Mouse (Mus musculus) neural tube, embryonic 12.5 days (tissue): ENCODE data around the gene Stx2. TPM values are rescaled to one million over a fixed set of nuclear protein-coding genes. Genes with fewer than 3 reads are reported as not detected.

ENCODE experiments used
- ATAC-seq: fragments of 200-750 bp; cut with Nextera tagmentation; 2 replicates; pipeline ENCODE4 v1.8.0; 2017; ENCODE audit warnings: low read depth, mild to moderate bottlenecking, moderate TSS enrichment, moderate library complexity; ENCODE audit not compliant: low FRiP score
- H3K27ac ChIP-seq: fragments of 300-500 bp; sonication (generic); 2 replicates; pipeline ENCODE4 v1.5.1; 2016
- H3K27me3 ChIP-seq: fragments of 300-500 bp; sonication (generic); replicated peaks from 2 replicates; pipeline ENCODE4 v1.6.1; 2016; ENCODE audit warnings: mild to moderate bottlenecking
- H3K36me3 ChIP-seq: fragments of 300-500 bp; sonication (generic); 2 replicates; pipeline ENCODE4 v1.6.1; 2016; ENCODE audit warnings: mild to moderate bottlenecking
- H3K4me1 ChIP-seq: fragments of 300-500 bp; sonication (generic); 2 replicates; pipeline ENCODE4 v1.6.1; 2016
- H3K4me2 ChIP-seq: fragments of 300-500 bp; sonication (generic); replicated peaks from 2 replicates; pipeline ENCODE4 v1.6.1; 2016; ENCODE audit warnings: mild to moderate bottlenecking
- H3K4me3 ChIP-seq: fragments of 300-500 bp; sonication (generic); 2 replicates; pipeline ENCODE4 v1.5.1; 2016
- H3K9ac ChIP-seq: fragments of 300-500 bp; sonication (generic); 2 replicates; pipeline ENCODE4 v1.6.1; 2016; ENCODE audit warnings: mild to moderate bottlenecking
- H3K9me3 ChIP-seq: fragments of 300-500 bp; sonication (generic); 2 replicates; pipeline ENCODE4 v1.6.1; 2016; ENCODE audit warnings: mild to moderate bottlenecking
- WGBS: fragments of 180-500 bp; shearing (Covaris S2); methylation state at CpG from one replicate; pipeline ENCODE4 v1.1.7; 2016; 5-methylcytosine and 5-hydroxymethylcytosine counted together
- polyA plus RNA-seq: library from polyadenylated mRNA; unstranded; fragments of >200 nt; fragmentation: Nextera tagmentation; extraction: Ambion mirVana; gene quantifications from 2 replicates; pipeline ENCODE4 v1.2.1, GENCODE M21; 2016

Stx2 gene
- polyA plus RNA-seq, 1 experiment from 2014 or later: 37.0 TPM

GRCm38 (mm10) chr5:129007105-129007957 is 1.0 kb downstream of the Stx2 start:
- no peak overlapping the region for H3K27ac ChIP-seq
- no peaks in the 10 kb centered on the region for H3K9me3 ChIP-seq
- H3K4me3 ChIP-seq: peak overlapping the region; percentile 70
- no peaks in the 10 kb centered on the region for H3K27me3 ChIP-seq
- WGBS: 56% methylated on average over 14 of the region's 14 CpGs
- peaks cover 9% of the 10 kb centered on the region for H3K4me1 ChIP-seq
- peak; percentile 10; the same call in 1 of the 2 replicates for ATAC-seq
- H3K4me2 ChIP-seq: peak overlapping the region; percentile 85
- H3K36me3 ChIP-seq: no peaks in the 10 kb centered on the region
- H3K9ac ChIP-seq: peak overlapping the region; percentile 78

GRCm38 (mm10) chr5:129006031-129006788 is 2.2 kb downstream of the Stx2 start:
- Histone ChIP-seq H3K4me1 (peaks cover 18% of the 10 kb centered on the region), H3K4me3 (no peak overlapping the region), H3K4me2 (peak overlapping the region; percentile 24), H3K9me3 (no peaks in the 10 kb centered on the region), H3K27ac (no peak overlapping the region), H3K36me3 (no peaks in the 10 kb centered on the region), H3K27me3 (no peaks in the 10 kb centered on the region), H3K9ac (no peak overlapping the region)
- 82% methylated on average over 18 of the region's 18 CpGs for WGBS
- ATAC-seq: no peak

- H3K9ac ChIP-seq: no peak overlapping the region
- H3K27ac ChIP-seq: no peak overlapping the region
- no peaks in the 10 kb centered on the region for H3K36me3 ChIP-seq
- no peaks in the 10 kb centered on the region for H3K9me3 ChIP-seq
- H3K27me3 ChIP-seq: no peaks in the 10 kb centered on the region
- H3K4me2 ChIP-seq: 0 out of 2 replicates have a peak overlapping the region, but pooled peaks have one; percentile 6
- peaks cover 19% of the 10 kb centered on the region for H3K4me1 ChIP-seq
- WGBS: 75% methylated on average over 3 of the region's 3 CpGs
- no peak overlapping the region for H3K4me3 ChIP-seq
- no peak for ATAC-seq
These were observed 3.0 kb downstream of the Stx2 start for GRCm38 (mm10) chr5:129005416-129005815.

DNA sequence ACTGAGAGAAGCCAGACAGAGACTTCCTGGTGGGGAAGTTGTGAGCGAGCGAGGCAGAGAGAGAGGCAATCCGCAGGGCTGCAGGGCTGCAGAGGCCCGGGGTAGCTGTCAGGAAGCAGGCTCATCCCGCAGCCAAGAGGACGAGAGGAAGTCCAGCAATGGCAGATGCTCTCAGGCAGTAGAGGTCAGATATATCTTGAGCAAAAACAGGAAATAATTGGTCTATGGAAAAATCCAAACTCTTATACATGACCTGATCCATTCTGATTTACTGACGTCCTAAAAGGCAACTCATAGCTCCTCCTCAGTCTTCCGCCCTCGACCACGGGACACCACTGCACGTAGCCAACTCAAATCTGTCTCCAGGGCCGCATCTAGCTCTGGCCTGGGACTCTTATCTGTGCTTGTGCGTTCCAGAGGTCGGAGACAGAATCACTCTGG is 5.8 kb downstream of the Stx2 start:
- H3K9ac ChIP-seq: no peak overlapping the region
- H3K4me1 ChIP-seq: peaks cover 14% of the 10 kb centered on the region
- no peaks in the 10 kb centered on the region for H3K27me3 ChIP-seq
- no peaks in the 10 kb centered on the region for H3K9me3 ChIP-seq
- H3K36me3 ChIP-seq: peaks cover 6% of the 10 kb centered on the region; the same call in 1 of the 2 replicates
- H3K4me3 ChIP-seq: no peak overlapping the region
- WGBS: 64% methylated on average over 14 of the region's 14 CpGs
- H3K27ac ChIP-seq: no peak overlapping the region
- no peak overlapping the region for H3K4me2 ChIP-seq
- no peak for ATAC-seq

DNA sequence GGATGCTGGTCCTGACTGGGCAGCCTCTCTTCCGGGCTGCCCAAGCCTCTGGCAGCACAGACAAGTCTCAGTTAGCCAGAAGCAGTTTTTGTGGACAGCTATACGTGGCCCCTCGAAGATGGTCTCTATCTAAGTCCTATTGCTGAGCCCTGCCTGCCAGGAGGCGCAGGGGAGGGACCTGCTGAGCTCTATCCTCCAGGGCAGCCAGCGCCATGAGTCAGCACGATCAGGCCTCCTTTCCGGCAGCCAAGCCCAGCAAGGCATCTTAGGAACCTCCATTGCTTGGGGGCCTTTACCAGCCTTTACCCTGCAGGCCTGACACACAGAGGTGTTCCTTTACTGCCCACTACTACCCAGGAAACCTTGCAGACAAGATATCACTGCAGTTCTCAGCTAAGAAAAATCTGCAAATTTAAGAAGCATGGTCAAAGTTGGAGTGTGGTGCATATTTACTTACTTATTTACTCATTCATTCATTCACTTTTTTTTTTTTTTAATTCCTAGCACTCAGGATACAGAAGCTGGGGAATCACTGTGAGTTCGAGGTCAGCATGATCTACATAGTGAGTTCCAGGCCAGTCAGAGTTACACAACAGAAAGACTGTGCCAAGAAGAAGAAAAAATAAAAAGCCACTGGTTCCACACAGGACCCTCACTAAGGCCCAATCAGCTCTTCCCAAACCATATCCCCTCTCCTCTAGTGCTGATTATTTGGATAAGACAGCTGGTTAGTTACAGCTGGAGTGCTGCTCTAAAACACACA is 7.5 kb downstream of the Stx2 start:
- no peak overlapping the region for H3K4me2 ChIP-seq
- WGBS: 48% methylated on average over 8 of the region's 8 CpGs
- no peak overlapping the region for H3K27ac ChIP-seq
- peaks cover 11% of the 10 kb centered on the region; the same call in 1 of the 2 replicates for H3K36me3 ChIP-seq
- no peak for ATAC-seq
- no peak overlapping the region for H3K9ac ChIP-seq
- no peak overlapping the region for H3K4me3 ChIP-seq
- H3K27me3 ChIP-seq: no peaks in the 10 kb centered on the region
- H3K4me1 ChIP-seq: peaks cover 12% of the 10 kb centered on the region
- H3K9me3 ChIP-seq: no peaks in the 10 kb centered on the region

DNA sequence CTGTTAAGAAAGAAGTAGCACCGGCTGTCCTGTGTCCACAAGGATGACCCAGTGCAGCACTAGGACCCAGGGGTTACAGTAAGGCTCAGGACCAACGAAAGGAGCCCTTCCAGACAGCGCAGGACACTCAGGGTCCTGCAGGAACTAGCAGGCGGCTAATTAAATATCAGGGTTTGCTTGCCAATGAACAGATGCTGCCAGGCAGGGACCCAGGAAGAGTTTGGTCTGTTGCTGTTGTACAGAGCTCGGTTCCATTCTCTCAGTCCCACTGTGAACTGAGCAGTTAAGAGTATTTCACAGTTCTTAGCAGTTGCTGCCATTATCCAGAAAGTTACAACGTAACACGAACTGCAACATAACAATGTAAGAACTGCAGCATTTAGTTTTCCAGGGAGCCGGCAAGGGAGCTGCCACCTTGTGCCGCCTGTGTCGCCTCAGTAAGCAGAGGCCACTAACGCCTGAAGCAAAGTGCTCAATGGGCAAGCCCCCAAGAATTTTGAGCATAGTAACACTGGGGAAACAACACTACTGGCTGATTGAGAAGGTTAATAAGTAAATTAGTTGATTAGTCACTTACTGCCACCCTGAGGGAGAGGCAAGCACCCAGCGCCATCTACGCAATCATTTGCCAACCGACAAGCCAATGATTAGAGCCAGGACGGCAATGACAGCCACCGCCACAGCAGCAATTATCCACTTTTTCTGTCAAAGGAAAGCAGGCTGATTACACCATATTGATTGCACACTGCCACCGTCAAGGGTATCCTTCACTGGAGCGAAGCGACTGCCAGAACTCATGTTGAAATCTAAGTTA is 21.0 kb downstream of the Stx2 start:
- H3K4me1 ChIP-seq: no peaks in the 10 kb centered on the region
- H3K36me3 ChIP-seq: peaks cover 43% of the 10 kb centered on the region
- H3K27ac ChIP-seq: no peak overlapping the region
- H3K27me3 ChIP-seq: no peaks in the 10 kb centered on the region
- no peak for ATAC-seq
- no peak overlapping the region for H3K4me2 ChIP-seq
- no peak overlapping the region for H3K4me3 ChIP-seq
- 80% methylated on average over 19 of the region's 19 CpGs for WGBS
- H3K9ac ChIP-seq: no peak overlapping the region
- no peaks in the 10 kb centered on the region for H3K9me3 ChIP-seq

GRCm38 (mm10) chr5:128985946-128986345 is 22.4 kb downstream of the Stx2 start:
- 93% methylated on average over 13 of the region's 13 CpGs for WGBS
- H3K4me1 ChIP-seq: no peaks in the 10 kb centered on the region
- no peak overlapping the region for H3K27ac ChIP-seq

DNA sequence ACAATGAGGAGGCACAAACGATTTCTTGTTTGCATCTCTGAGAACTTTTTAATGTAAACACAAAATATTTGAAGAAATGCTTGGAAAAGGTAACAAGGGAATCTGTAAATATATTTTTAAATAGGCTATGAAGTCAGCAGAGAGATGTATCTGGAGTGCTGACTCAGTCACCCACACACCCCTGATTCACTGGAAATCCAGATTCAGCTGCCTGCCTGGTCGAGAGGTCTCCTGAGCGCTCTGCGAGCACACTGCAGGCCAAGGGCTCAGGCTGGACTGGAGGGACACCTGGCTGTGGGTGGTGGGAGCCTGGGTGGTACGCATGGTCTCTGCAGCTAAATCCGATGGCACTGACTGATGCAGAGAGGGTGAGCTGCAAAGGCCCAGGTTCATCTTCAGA is 23.8 kb downstream of the Stx2 start:
- 90% methylated on average over 6 of the region's 6 CpGs for WGBS
- Histone ChIP-seq H3K4me1 (no peaks in the 10 kb centered on the region), H3K4me2 (no peak overlapping the region), H3K36me3 (peaks cover 21% of the 10 kb centered on the region), H3K9me3 (no peaks in the 10 kb centered on the region), H3K27ac (no peak overlapping the region), H3K4me3 (no peak overlapping the region), H3K27me3 (no peaks in the 10 kb centered on the region), H3K9ac (no peak overlapping the region)
- ATAC-seq: no peak

More at GRCm38 (mm10) chr5:128985946-128986345, 22.4 kb downstream of the Stx2 start:
- ATAC-seq: no peak
- Histone ChIP-seq H3K9me3 (no peaks in the 10 kb centered on the region), H3K36me3 (peaks cover 29% of the 10 kb centered on the region), H3K27me3 (no peaks in the 10 kb centered on the region), H3K4me2 (no peak overlapping the region), H3K4me3 (no peak overlapping the region), H3K9ac (no peak overlapping the region)

DNA sequence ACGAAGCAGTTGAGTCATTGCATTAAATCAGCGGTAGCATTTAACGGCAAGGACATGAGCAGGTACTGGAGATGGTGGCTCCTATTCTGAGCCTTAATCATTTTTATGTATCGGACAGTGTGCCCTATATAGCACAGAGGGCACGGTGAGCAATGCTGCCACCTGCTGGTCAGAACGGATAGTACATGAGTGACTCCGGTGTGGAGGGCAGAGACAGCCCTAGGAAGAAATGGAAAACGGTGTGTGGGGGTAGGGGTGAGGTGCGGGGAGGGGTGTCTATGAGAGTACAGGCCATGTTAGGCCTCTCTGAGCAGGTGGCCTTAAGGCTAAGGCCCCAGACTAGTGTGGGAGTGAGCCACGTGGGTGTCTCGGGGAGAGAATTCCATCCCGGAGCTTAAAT is 26.8 kb downstream of the Stx2 start:
- ATAC-seq: no peak
- 28% methylated on average over 12 of the region's 12 CpGs for WGBS

DNA sequence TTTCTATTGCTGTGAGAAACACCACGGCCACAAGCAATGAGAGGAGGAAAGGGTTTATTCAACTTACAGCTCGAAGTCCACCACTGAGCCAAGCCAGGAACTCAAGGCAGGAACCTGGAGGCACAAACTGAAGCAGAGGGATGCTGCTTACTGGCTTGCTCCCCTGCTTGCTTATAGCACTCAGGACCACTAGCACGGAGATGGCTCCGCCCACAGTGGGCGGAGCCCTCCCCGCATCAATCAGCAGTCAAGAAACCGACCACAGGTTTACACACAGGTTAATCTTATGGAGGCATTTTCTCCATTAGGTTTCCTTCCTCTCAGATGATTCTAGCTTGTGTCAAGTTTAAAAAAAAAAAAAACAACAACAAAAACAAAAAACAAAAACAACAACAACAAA is 27.5 kb downstream of the Stx2 start:
- no peak overlapping the region for H3K4me3 ChIP-seq
- H3K4me2 ChIP-seq: no peak overlapping the region
- no peak overlapping the region for H3K27ac ChIP-seq
- no peaks in the 10 kb centered on the region for H3K27me3 ChIP-seq
- no peak for ATAC-seq
- no peaks in the 10 kb centered on the region for H3K9me3 ChIP-seq
- H3K9ac ChIP-seq: no peak overlapping the region
- H3K36me3 ChIP-seq: peaks cover 10% of the 10 kb centered on the region
- H3K4me1 ChIP-seq: 0 out of 2 replicates have a peak, but pooled peaks cover 3% of the 10 kb centered on the region
- WGBS: 64% methylated on average over 7 of the region's 7 CpGs

More for the DNA sequence above, 26.8 kb downstream of the Stx2 start:
- no peaks in the 10 kb centered on the region for H3K27me3 ChIP-seq
- no peak overlapping the region for H3K27ac ChIP-seq
- H3K9me3 ChIP-seq: no peaks in the 10 kb centered on the region
- peaks cover 12% of the 10 kb centered on the region for H3K36me3 ChIP-seq
- no peak overlapping the region for H3K9ac ChIP-seq
- no peak overlapping the region for H3K4me2 ChIP-seq
- no peak overlapping the region for H3K4me3 ChIP-seq
- H3K4me1 ChIP-seq: no peaks in the 10 kb centered on the region

GRCm38 (mm10) chr5:128978957-128979356 is 29.4 kb downstream of the Stx2 start:
- 98% methylated on average over 7 of the region's 7 CpGs for WGBS
- Histone ChIP-seq H3K9me3 (no peaks in the 10 kb centered on the region), H3K27me3 (no peaks in the 10 kb centered on the region), H3K4me2 (no peak overlapping the region), H3K9ac (no peak overlapping the region), H3K4me3 (no peak overlapping the region), H3K4me1 (0 out of 2 replicates have a peak, but pooled peaks cover 3% of the 10 kb centered on the region), H3K27ac (no peak overlapping the region), H3K36me3 (no peaks in the 10 kb centered on the region)
- ATAC-seq: no peak
